Mouse (Mus musculus) ES-E14 (cell line): ENCODE results near the gene Pigv. TPM values are rescaled to one million over a fixed set of nuclear protein-coding genes. Genes with fewer than 3 reads are reported as not detected.

Source experiments
- DNase-seq: peaks from one replicate; pipeline ENCODE4 v3.0.0-alpha.2; 2013; ENCODE audit warnings: low read depth, low spot score
- H3K27ac ChIP-seq: 2 replicates; pipeline ENCODE4 v1.5.1; 2012; ENCODE audit warnings: low read depth, mild to moderate bottlenecking, low read length, moderate library complexity, mixed read lengths; ENCODE audit not compliant: poor library complexity, insufficient read depth, severe bottlenecking
- H3K36me3 ChIP-seq: 2 replicates; pipeline ENCODE4 v1.6.1; 2012; ENCODE audit warnings: mild to moderate bottlenecking, low read length, moderate library complexity, mixed read lengths; ENCODE audit not compliant: control insufficient read depth, poor library complexity, insufficient read depth, severe bottlenecking
- H3K4me1 ChIP-seq, 2 experiments: fragments of 150-350 bp in 1 of 2; sonication (generic) in 1 of 2; 2 replicates each; pipeline ENCODE4 v1.6.1; 2012; ENCODE audit warnings: low read length in 2 of 2, mild to moderate bottlenecking in 1 of 2, mixed read lengths in 1 of 2; ENCODE audit not compliant: control insufficient read depth in 2 of 2, insufficient read depth in 2 of 2, poor library complexity in 1 of 2
- H3K4me3 ChIP-seq, 2 experiments: fragments of 150-350 bp in 1 of 2; sonication (generic) in 1 of 2; 2 replicates each; pipeline ENCODE4 v1.5.1; 2012; ENCODE audit warnings: low read length in 2 of 2, low read depth in 1 of 2, mild to moderate bottlenecking in 1 of 2, mixed read lengths in 1 of 2; ENCODE audit not compliant: insufficient read depth in 1 of 2, poor library complexity in 1 of 2, severe bottlenecking in 1 of 2
- H3K9ac ChIP-seq: 2 replicates; pipeline ENCODE4 v1.6.1; 2012; ENCODE audit warnings: low read depth, mild to moderate bottlenecking, low read length, mixed read lengths; ENCODE audit not compliant: poor library complexity, insufficient read depth, severe bottlenecking
- H3K9me3 ChIP-seq: fragments of 150-350 bp; sonication (generic); 2 replicates; pipeline ENCODE4 v1.6.1; 2012; ENCODE audit warnings: low read depth, mild to moderate bottlenecking, low read length; ENCODE audit not compliant: control insufficient read depth, insufficient read depth
- CHD2 ChIP-seq: IDR thresholded peaks from 2 replicates; pipeline ENCODE4 v1.6.1; 2014; ENCODE audit warnings: mild to moderate bottlenecking, low read depth, low read length, inconsistent platforms
- HCFC1 ChIP-seq: IDR thresholded peaks from 2 replicates; pipeline ENCODE4 v1.6.1; 2012; ENCODE audit warnings: low read length, inconsistent platforms, borderline replicate concordance; ENCODE audit not compliant: insufficient read depth
- MAFK ChIP-seq: IDR thresholded peaks from 2 replicates; pipeline ENCODE4 v1.6.1; 2014; ENCODE audit warnings: mild to moderate bottlenecking, low read depth, low read length, inconsistent platforms; ENCODE audit not compliant: insufficient read depth
- ZC3H11A ChIP-seq: IDR thresholded peaks from 2 replicates; pipeline ENCODE4 v1.6.1; 2012; ENCODE audit warnings: low read depth, mild to moderate bottlenecking, inconsistent platforms, low read length, borderline replicate concordance
- ZNF384 ChIP-seq: IDR thresholded peaks from 2 replicates; pipeline ENCODE4 v1.6.1; 2012; ENCODE audit warnings: low read depth, low read length, inconsistent platforms
- in situ Hi-C, 2 experiments: fragments of 600-800 bp; cut with MboI; formaldehyde crosslinking; loops; one replicate each; pipeline ENCODE4 v1.15.1; 2025; ENCODE audit warnings: low sequenced_read_pairs in 2 of 2, inconsistent platforms in 1 of 2; ENCODE audit not compliant: unreplicated experiment in 2 of 2
- total RNA-seq: library from RNA; depleted of rRNA; stranded (reverse); fragments of 300-350 nt; gene quantifications from 2 replicates; pipeline ENCODE4 v1.2.3, GENCODE M21; 2012

Pigv gene
- total RNA-seq, 1 experiment, result 11.6 TPM

DNA sequence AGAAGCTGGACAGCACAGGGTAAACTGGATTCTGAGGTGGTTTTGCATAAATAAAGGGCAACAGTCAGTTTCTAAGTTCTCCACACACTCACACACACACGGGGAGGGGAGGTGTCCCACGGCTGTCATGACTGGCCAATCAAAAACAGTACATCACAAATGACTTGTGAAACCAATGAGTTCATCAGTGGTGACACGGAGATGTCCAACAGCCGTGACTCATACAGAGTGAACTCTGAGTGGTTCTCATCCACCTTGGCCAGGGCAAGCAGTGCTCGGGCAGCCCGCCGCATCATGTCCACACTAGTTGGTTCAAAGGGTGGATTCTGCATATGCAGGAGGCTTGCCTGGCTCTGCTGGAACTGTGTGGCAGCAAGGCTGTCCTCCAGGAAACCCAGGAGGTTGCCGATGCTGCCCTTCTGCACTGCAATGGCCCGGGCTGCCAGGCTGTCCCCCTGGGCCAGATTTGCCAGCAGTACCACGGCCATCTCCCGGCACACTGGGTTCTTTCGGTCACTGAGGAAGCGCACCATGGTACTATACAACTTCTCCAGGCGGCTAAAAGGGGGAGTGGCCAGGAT lies 7.8 kb upstream of the Pigv start:
- in situ Hi-C loops, result no loop called here
- Histone ChIP-seq H3K36me3 (peaks cover 45% of the 10 kb centered on the region), H3K4me3 (no peak overlapping the region), H3K9ac (no peak overlapping the region), H3K4me1 (peaks cover 2 to 21% of the 10 kb centered on the region in 2 experiments; a peak in 3 of 4 replicates), H3K27ac (no peak overlapping the region), H3K9me3 (no peaks in the 10 kb centered on the region)
- no peak for DNase-seq
- TF ChIP-seq CHD2 (no peak), ZC3H11A (no peak), HCFC1 (no peak), MAFK (no peak), ZNF384 (no peak)

DNA sequence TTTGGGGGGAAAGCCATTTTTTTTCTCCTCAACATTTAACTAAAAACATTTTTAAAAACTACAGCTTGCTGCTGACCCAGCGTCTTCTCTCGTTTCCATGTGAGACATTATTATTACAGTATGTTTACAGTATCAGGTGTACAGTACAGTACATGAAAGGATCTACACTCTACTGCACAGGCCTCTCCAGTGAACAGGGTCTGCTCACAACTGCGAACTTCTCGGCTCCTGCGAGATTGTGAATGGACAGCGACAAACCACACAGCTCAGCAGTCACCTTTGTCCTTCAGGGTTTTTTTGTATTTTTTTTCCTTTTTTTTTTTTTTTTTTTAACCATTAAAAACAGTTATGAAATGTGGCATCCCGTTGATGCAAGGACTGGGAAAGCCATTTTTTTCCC lies 7.2 kb upstream of the Pigv start:
- in situ Hi-C loops, result loop anchor here in 1 of 2 experiments (10.0 kb wide), 1 partner anchor 145 kb away; no protein-coding TSS in a partner anchor
- Histone ChIP-seq H3K36me3 (peaks cover 38% of the 10 kb centered on the region), H3K9me3 (no peaks in the 10 kb centered on the region), H3K4me1 (peaks cover 5 to 21% of the 10 kb centered on the region in 2 experiments; a peak in 3 of 4 replicates), H3K4me3 (no peak overlapping the region), H3K9ac (no peak overlapping the region), H3K27ac (no peak overlapping the region)
- no peak for DNase-seq
- TF ChIP-seq ZC3H11A (no peak), HCFC1 (no peak), ZNF384 (0 out of 2 replicates have a peak, but pooled peaks have one; percentile 9), MAFK (no peak), CHD2 (no peak)

DNA sequence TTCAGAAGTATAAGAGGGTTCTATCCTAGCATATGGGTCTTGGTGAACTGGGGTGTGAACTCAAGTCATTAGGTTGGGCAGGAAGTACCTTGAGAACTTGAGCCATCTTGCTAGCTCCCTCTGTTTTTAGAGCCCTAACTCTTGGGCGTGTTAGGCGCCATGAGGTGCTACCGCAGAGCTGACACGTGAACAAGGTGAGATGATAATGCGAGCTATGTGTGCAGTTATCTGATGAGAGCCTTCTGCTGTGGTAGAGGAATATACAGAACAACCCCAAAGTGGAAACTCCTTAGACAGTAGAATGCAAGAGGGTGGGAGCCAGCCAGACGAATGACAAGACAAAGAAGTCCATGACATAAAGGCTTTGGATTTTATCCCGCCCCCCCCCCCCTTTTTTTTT lies 4.8 kb upstream of the Pigv start:
- no peak overlapping the region for H3K4me3 ChIP-seq
- in situ Hi-C loops, result loop anchor here in 1 of 2 experiments (10.0 kb wide), 1 partner anchor 148 kb away; no protein-coding TSS in a partner anchor
- TF ChIP-seq ZNF384, result no peak
- no peak for TF ChIP-seq ZC3H11A
- TF ChIP-seq CHD2, result no peak
- no peak for TF ChIP-seq MAFK
- TF ChIP-seq HCFC1, result no peak
- no peak overlapping the region for H3K27ac ChIP-seq
- peaks cover 9 to 23% of the 10 kb centered on the region in 2 experiments; a peak in 3 of 4 replicates for H3K4me1 ChIP-seq
- no peak overlapping the region for H3K9ac ChIP-seq
- no peaks in the 10 kb centered on the region for H3K9me3 ChIP-seq
- H3K36me3 ChIP-seq, result peaks cover 26% of the 10 kb centered on the region
- no peak for DNase-seq

DNA sequence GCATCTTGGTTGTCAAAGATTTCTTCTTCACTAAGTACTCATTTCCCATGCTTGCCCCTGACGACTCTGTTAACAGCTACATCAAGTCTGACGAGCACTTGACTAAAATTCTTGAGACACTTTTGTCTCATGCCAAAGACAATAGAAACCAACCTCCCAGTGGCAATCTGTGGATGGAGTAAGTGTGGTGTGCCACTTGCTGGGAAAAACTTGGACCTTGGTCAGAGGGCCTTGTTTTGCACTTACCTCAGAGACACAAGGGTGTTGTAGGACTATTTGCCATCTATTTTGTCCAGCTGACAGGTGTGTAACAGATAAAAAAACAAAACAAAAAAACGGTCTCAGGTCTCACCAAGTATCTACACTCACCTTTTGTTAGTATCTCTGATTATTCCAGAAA lies 3.7 kb upstream of the Pigv start:
- no peak overlapping the region; a peak in 1 of 4 replicates for H3K4me3 ChIP-seq
- TF ChIP-seq HCFC1 (no peak), ZNF384 (no peak)
- H3K4me1 ChIP-seq, result peaks cover 9 to 23% of the 10 kb centered on the region in 2 experiments; a peak in 3 of 4 replicates

More for the DNA sequence above, 3.7 kb upstream of the Pigv start:
- Histone ChIP-seq H3K9ac (no peak overlapping the region), H3K9me3 (no peaks in the 10 kb centered on the region), H3K36me3 (peaks cover 18% of the 10 kb centered on the region), H3K27ac (peak overlapping the region; percentile 41; the same call in 1 of the 2 replicates)
- no peak for DNase-seq
- in situ Hi-C loops, result loop anchor here in 1 of 2 experiments (10.0 kb wide), 1 partner anchor 149 kb away; no protein-coding TSS in a partner anchor
